Mouse (Mus musculus): ENCODE results near the gene Tmem39a. TPM values are rescaled to one million over a fixed set of nuclear protein-coding genes. Genes with fewer than 3 reads are reported as not detected.

The Tmem39a gene
- polyA plus RNA-seq, 1 experiment from 2014 or later: 45.9 TPM

DNA sequence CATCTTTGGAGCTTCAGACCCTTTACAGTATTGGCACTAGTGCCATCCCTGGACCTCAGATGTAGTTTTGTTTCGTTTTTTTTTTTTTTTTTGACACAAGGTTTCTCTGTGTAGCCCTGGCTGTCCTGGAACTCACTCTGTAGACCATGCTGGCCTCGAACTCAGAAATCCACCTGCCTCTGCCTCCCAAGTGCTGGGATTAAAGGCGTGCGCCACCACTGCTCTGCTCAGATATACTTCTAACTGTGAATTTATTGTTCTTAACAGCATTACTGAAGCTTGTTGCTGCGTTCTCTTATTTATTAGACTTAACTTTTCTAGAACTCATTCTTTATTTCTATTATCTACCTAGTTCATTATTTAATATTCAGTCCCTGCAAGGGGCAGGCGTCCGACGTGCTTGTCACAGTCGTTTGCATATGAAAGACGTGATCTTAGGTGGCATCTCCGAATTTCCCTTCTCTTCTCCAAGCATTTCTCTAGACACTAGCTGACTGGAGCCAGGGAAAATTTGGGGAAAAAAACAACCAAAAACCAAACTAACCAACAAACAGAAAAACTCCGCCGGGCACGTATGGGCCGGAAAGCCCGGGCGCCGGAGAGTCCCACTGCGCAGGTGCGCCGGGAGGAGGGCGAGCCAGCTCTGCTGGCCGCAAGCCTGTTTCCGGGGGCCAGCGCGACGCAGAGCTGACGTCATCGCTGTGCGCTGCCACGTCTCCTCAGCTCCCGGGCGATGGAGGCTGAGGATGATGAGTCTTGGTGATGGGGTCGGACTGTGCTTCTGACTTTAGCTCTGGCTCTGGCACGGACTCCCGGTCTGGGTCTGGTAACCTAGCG lies 3.9 kb downstream of the Tmem39a start:
- Histone ChIP-seq H3K27me3 (replicated peaks; ENCODE audit: insufficient read depth, low read length) (no peaks in the 10 kb centered on the region), H3K4me1 (ENCODE audit: insufficient read depth, low read depth, low read length) (peaks cover 3% of the 10 kb centered on the region; the same call in 1 of the 2 replicates), H3K9ac (replicated peaks; ENCODE audit: low read depth) (peak overlapping the region; percentile 92), H3K4me2 (replicated peaks; ENCODE audit: low read depth, low read length) (peak overlapping the region; percentile 82), H3K27ac (ENCODE audit: low read length) (peak overlapping the region; percentile 83), H3K9me3 (ENCODE audit: low read length) (no peaks in the 10 kb centered on the region), H3K4me3 (ENCODE audit: low read depth, low read length) (peak overlapping the region; percentile 91), H3K36me3 (ENCODE audit: insufficient read depth, low read length) (no peaks in the 10 kb centered on the region)
- ATAC-seq (peak; percentile 99), DNase-seq (ENCODE audit: low spot score) (peak; percentile 96)
- TF ChIP-seq EP300 (IDR thresholded peaks at IDR 0.05) (peak; percentile 32; the same call in 1 of the 2 replicates), CTCF (IDR thresholded peaks at IDR 0.05) (no peak)
- WGBS: 6% methylated on average over 37 of the region's 37 CpGs

DNA sequence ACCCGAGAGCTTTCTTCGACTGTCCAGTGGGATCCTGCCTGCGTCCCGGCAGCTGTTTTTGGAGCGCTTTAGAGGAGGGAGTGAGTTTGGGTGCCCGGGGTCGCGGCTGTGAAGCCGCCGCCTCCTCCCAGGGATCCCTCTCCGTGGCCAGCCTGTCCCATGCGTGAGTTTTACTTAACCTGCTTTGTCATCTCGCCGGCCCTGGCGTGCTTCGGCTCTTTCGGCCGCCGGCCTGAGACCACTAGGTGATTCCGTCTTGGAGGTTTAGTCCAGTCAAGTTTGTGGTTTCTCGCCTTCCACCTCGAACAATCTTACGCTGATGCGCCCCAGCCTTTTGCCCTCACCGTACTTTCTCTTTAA lies 4.5 kb downstream of the Tmem39a start:
- peak overlapping the region; percentile 91 for H3K4me3 ChIP-seq (ENCODE audit: low read depth, low read length)
- no peak for TF ChIP-seq CTCF (IDR thresholded peaks at IDR 0.05)
- no peak for TF ChIP-seq EP300 (IDR thresholded peaks at IDR 0.05)
- H3K36me3 ChIP-seq (ENCODE audit: insufficient read depth, low read length): no peaks in the 10 kb centered on the region
- no peaks in the 10 kb centered on the region for H3K9me3 ChIP-seq (ENCODE audit: low read length)
- peak overlapping the region; percentile 92 for H3K9ac ChIP-seq (replicated peaks; ENCODE audit: low read depth)
- DNase-seq (ENCODE audit: low spot score): no peak
- peak overlapping the region; percentile 82 for H3K4me2 ChIP-seq (replicated peaks; ENCODE audit: low read depth, low read length)
- H3K27ac ChIP-seq (ENCODE audit: low read length): peak overlapping the region; percentile 83
- H3K27me3 ChIP-seq (replicated peaks; ENCODE audit: insufficient read depth, low read length): no peaks in the 10 kb centered on the region
- H3K4me1 ChIP-seq (ENCODE audit: insufficient read depth, low read depth, low read length): peaks cover 3% of the 10 kb centered on the region; the same call in 1 of the 2 replicates
- WGBS: 3% methylated on average over 25 of the region's 25 CpGs
- ATAC-seq: peak; percentile 59

DNA sequence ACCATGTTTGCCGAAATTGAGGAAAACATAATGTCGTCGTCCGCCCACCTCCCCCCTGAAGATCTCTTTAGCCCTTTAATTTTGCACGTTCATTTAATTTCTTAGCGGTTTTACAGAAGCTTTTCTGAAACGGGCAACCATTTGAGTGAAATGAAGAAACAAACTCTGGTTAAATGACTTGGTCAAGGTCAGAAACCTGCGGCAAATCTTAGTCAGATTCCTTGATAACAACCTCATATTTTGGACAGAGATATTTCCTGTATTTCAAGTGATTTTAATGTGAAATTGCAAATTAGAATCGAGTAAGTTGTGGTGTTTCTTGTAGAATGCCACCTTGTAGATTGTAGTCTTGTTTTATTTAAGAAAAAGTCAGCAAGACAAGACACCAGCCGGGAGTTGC lies 5.0 kb downstream of the Tmem39a start:
- WGBS: 23% methylated on average over 10 of the region's 10 CpGs
- H3K36me3 ChIP-seq (ENCODE audit: insufficient read depth, low read length): no peaks in the 10 kb centered on the region
- H3K27me3 ChIP-seq (replicated peaks; ENCODE audit: insufficient read depth, low read length): no peaks in the 10 kb centered on the region
- no peak for TF ChIP-seq EP300 (IDR thresholded peaks at IDR 0.05)
- no peak for TF ChIP-seq CTCF (IDR thresholded peaks at IDR 0.05)
- DNase-seq (ENCODE audit: low spot score): no peak
- H3K9ac ChIP-seq (replicated peaks; ENCODE audit: low read depth): peak overlapping the region; percentile 92
- H3K9me3 ChIP-seq (ENCODE audit: low read length): no peaks in the 10 kb centered on the region
- no peak overlapping the region for H3K27ac ChIP-seq (ENCODE audit: low read length)
- ATAC-seq: no peak
- peaks cover 3% of the 10 kb centered on the region; the same call in 1 of the 2 replicates for H3K4me1 ChIP-seq (ENCODE audit: insufficient read depth, low read depth, low read length)
- H3K4me3 ChIP-seq (ENCODE audit: low read depth, low read length): peak overlapping the region; percentile 91
- peak overlapping the region; percentile 82 for H3K4me2 ChIP-seq (replicated peaks; ENCODE audit: low read depth, low read length)

DNA sequence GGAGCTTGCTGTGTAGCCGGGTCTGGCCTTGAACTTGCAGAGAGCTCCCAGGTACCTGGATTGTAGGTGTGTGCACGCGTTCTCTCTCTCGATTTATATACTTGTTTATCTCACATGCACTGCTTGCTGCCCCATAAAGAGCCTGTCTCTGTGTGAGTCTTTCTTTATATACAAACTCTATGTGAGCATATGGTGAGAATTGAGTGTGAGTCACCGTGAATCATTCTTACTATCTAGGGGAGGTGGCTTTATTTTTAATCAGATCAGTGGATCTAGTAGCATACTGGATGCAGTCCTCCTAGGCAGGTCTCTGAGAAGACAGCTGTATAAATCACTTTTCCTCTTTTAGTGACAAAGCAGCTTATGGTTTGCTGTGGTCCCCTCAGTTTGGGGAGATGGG lies 9.7 kb downstream of the Tmem39a start:
- DNase-seq (ENCODE audit: low spot score) (no peak), ATAC-seq (no peak)
- Histone ChIP-seq H3K9ac (replicated peaks; ENCODE audit: low read depth) (no peak overlapping the region), H3K4me3 (ENCODE audit: low read depth, low read length) (no peak overlapping the region), H3K4me2 (replicated peaks; ENCODE audit: low read depth, low read length) (no peak overlapping the region), H3K9me3 (ENCODE audit: low read length) (no peaks in the 10 kb centered on the region), H3K4me1 (ENCODE audit: insufficient read depth, low read depth, low read length) (peaks cover 3% of the 10 kb centered on the region; the same call in 1 of the 2 replicates), H3K27me3 (replicated peaks; ENCODE audit: insufficient read depth, low read length) (no peaks in the 10 kb centered on the region), H3K36me3 (ENCODE audit: insufficient read depth, low read length) (peaks cover 15% of the 10 kb centered on the region; the same call in 1 of the 2 replicates), H3K27ac (ENCODE audit: low read length) (no peak overlapping the region)
- TF ChIP-seq EP300 (IDR thresholded peaks at IDR 0.05): no peak
- TF ChIP-seq CTCF (IDR thresholded peaks at IDR 0.05): no peak
- WGBS: over 99% methylated on average over 5 of the region's 5 CpGs

DNA sequence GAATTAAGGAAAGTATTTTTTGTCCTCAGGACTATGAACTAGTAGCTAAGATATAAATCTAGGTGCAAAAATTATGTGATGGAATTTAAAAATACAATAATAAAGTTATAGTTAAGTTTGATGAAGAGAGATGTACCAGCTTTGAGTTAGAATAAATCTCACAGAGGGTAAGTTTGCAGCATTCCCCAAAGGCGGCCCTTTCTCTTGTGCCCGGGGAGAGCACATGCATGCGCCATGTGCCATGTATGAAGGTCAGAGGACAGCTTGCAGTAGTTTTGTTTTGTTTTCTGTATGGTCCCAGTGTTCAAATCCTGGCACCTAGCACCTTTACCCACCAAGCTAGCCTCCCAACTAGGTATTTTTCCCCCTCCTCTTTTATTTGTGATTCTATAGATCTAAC lies 13.0 kb downstream of the Tmem39a start:
- no peak for DNase-seq (ENCODE audit: low spot score)
- no peaks in the 10 kb centered on the region for H3K27me3 ChIP-seq (replicated peaks; ENCODE audit: insufficient read depth, low read length)
- WGBS: 100% methylated on average over 3 of the region's 3 CpGs
- H3K4me2 ChIP-seq (replicated peaks; ENCODE audit: low read depth, low read length): no peak overlapping the region
- TF ChIP-seq EP300 (IDR thresholded peaks at IDR 0.05): no peak
- TF ChIP-seq CTCF (IDR thresholded peaks at IDR 0.05): no peak
- H3K9me3 ChIP-seq (ENCODE audit: low read length): no peaks in the 10 kb centered on the region
- no peak overlapping the region for H3K4me3 ChIP-seq (ENCODE audit: low read depth, low read length)
- no peak overlapping the region for H3K27ac ChIP-seq (ENCODE audit: low read length)
- ATAC-seq: no peak
- no peaks in the 10 kb centered on the region for H3K4me1 ChIP-seq (ENCODE audit: insufficient read depth, low read depth, low read length)
- peaks cover 22% of the 10 kb centered on the region; the same call in 1 of the 2 replicates for H3K36me3 ChIP-seq (ENCODE audit: insufficient read depth, low read length)
- H3K9ac ChIP-seq (replicated peaks; ENCODE audit: low read depth): no peak overlapping the region

DNA sequence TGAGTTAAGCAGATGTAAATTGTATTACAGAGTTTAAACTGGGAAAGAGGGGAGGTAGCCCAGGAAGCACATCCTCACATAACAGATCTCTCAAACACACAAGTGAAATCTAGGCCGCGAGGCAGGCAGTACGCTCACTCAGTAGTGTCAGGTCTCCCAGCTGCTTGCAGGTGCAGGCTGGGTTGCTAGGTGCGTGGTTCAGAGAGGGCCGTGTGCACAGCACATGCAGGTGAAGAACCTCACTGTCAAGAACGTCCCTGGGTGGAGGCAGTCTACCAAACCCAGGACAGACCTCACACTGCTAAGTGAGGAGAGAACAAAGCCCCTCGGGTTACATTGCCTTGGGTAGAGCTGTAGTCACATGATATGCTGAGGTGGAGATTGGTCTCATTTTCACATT lies 26.3 kb downstream of the Tmem39a start:
- no peak overlapping the region for H3K27ac ChIP-seq (ENCODE audit: low read length)
- H3K4me3 ChIP-seq (ENCODE audit: low read depth, low read length): no peak overlapping the region
- WGBS: 90% methylated on average over 7 of the region's 7 CpGs

More for the DNA sequence above, 26.3 kb downstream of the Tmem39a start:
- Histone ChIP-seq H3K9me3 (ENCODE audit: low read length) (no peaks in the 10 kb centered on the region), H3K4me1 (ENCODE audit: insufficient read depth, low read depth, low read length) (no peaks in the 10 kb centered on the region), H3K27me3 (replicated peaks; ENCODE audit: insufficient read depth, low read length) (no peaks in the 10 kb centered on the region), H3K9ac (replicated peaks; ENCODE audit: low read depth) (no peak overlapping the region), H3K4me2 (replicated peaks; ENCODE audit: low read depth, low read length) (no peak overlapping the region), H3K36me3 (ENCODE audit: insufficient read depth, low read length) (peaks cover 37% of the 10 kb centered on the region)
- ATAC-seq: no peak
- no peak for TF ChIP-seq CTCF (IDR thresholded peaks at IDR 0.05)
- TF ChIP-seq EP300 (IDR thresholded peaks at IDR 0.05): no peak
- no peak for DNase-seq (ENCODE audit: low spot score)

Data from lung, postnatal 0 days (tissue).